Mouse (Mus musculus) heart, adult 11 months (tissue): ENCODE measurements around the gene Dnajc19.
"Not testable (repeated sequence)": the region's sequence is repeated elsewhere in the genome, so short reads cannot be mapped to it uniquely, and the experiment has no call there.

Source experiments
- DNase-seq: peaks from one replicate; pipeline ENCODE4 v3.0.0; 2022

Dnajc19 gene

GRCm38 (mm10) chr3:34080900-34081662, at the start of gene Dnajc19:
Gene Dnajc19, minus strand, starts transcription at chr3:34081321.
- DNase-seq = peak; percentile 99

DNA sequence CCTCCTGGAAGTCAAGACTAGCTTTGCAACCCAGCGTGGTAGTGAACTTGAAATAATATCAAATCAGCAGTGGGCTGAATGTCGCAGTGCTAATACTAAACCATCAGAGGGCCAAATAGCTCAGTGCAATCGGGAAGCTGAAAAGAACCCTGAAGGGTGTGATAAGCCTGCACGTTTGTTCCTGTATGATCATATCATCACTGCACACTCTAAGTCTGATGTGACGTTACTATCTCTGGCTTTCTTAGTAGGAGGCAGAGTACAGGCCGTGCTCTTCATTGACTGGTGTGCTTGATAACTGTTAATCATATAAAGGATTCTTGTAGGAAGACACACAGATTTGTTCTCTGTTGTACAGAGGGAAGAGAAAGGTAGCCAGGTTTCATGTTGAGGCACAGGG, 48.8 kb upstream of the Dnajc19 start:
- no peak for DNase-seq

GRCm38 (mm10) chr3:34121311-34121710, 40.2 kb upstream of the Dnajc19 start:
- no peak for DNase-seq

DNA sequence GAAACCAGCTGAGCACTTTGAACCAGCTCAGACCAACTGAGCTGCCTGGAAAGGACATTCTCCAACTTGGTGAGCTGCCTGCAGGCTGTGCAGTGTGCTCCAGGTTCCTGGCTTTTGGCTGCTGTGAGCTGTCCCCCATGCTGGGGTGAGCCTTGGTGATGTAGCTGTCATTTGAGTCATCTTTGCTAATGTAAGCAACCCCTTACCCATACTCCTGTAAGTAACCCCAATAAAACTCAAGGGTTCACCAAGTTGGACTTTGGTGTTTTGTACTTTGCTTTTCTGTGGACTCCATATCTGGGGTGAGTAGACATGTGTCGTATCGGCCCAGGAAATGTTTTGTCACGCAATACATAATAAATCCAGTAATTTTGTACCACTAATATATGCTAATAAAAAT, 39.7 kb upstream of the Dnajc19 start:
- DNase-seq = peak; percentile 69

GRCm38 (mm10) chr3:34119869-34120268, 38.7 kb upstream of the Dnajc19 start:
- DNase-seq = no peak

GRCm38 (mm10) chr3:34115806-34116205, 34.7 kb upstream of the Dnajc19 start:
- DNase-seq = peak; percentile 44

- peak; percentile 55 for DNase-seq
These were observed 31.0 kb upstream of the Dnajc19 start for GRCm38 (mm10) chr3:34111941-34112685.

GRCm38 (mm10) chr3:34107631-34108030, 26.5 kb upstream of the Dnajc19 start:
- DNase-seq = no peak

DNA sequence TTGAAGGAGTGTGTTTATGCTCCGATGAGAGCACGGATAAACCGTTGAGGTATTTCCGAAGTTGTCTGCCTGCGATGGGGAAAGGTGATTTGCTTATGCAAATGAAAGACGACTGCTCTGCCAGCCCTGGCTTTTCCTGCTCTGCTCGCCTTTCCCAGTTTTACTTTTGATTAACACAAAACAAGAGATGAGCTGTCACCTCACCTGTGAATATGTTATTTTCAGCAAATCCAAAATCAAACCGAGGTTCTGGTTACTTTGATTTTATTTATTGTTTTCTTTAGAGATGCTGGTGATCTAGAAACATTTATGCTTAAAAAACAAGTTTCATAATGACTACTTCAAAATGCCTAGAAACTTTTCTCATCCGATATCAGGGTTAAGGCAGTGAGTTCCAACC, 25.3 kb upstream of the Dnajc19 start:
- no peak for DNase-seq

DNA sequence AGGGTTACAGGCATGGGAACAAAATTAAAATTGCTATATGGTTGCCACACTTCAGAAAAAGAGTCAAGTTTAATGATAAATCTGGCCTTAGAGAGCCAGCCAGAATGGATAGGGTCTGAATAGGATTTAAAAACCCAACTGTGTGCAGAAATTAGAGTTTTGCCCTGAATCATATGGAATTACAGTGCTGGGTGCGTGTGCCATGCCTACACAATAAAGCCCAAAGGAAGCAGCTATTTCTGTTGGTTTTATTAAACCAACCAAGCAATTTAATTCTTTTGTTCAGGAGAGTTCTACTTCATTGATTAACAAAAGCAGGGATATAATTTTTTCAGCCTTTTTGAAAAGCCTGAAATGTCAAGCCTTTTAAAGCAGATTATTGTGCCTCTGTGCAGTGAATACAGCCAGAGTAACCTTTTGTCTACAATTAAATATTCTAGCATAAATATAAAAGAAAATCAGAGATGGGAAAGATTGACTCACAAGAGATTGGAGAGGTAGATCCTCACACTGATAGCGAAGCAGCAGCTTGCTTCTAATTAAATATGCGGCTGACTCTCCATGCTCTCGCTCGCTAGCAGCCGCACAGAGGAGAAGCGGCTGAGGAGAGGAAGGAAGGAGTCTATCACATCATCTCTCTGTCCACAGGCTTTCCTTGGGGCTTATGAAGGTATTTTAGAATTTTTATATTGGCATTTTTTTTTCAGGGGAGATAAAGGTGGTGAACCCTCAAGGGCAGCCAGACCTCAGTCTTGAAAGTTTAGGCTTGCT, 23.0 kb upstream of the Dnajc19 start:
- DNase-seq = peak; percentile 52

DNA sequence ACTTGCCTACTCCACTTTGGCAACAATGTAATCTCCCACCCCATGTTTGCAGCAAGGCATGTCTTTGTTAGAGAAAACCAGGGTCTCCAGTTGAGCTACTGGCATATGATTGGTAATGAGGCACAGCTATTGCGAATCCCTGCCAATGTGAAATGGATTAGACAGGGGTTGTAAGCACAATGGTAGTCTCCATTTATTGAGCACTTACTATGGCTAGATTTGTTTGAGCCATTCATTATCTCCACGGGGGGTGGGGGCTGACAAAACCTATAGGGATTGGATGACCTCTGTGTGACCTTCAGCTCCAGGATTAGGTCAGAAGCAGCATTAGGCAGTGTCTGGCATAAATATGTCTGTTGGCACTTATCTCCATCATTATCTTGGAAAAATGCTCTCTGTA, 21.8 kb upstream of the Dnajc19 start:
- DNase-seq = peak; percentile 61

- no peak for DNase-seq
These were observed 2.5 kb upstream of the Dnajc19 start for GRCm38 (mm10) chr3:34083655-34084054.

- no peak for DNase-seq
These were observed 808 bp upstream of the Dnajc19 start for GRCm38 (mm10) chr3:34081929-34082328.

DNA sequence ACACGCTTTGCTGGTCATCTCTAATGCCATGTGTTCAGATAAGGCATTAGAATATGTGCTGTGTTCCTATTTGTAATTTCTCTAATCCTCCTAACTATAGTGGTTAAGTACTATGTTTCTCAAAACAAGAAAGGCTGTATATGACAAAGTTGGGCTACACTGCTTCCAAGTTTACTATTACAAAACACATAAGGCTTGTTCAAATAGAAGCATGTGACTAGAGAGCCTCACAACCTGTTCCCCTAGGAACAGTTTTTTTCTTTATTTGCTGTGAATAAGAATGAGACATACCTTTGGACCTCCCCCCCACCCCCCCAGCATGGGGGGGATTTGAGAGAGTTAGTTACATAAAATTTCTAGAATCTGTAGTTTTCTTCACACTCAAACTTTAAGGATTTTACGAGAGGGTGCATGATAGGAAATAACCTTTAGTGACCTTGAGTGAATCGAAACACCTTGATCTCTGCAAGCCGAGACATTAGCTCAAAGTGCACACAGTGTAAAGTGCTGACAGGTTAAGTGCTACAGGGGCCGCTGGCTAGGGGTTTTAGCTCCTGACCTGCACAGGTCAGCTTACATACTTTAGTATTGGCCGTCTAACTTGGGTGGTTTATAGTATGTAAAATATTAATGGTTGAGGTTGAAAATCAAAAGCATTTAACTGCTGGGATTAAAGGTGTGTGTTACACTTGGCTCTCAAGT, 4.9 kb downstream of the Dnajc19 start:
- DNase-seq = no peak

DNA sequence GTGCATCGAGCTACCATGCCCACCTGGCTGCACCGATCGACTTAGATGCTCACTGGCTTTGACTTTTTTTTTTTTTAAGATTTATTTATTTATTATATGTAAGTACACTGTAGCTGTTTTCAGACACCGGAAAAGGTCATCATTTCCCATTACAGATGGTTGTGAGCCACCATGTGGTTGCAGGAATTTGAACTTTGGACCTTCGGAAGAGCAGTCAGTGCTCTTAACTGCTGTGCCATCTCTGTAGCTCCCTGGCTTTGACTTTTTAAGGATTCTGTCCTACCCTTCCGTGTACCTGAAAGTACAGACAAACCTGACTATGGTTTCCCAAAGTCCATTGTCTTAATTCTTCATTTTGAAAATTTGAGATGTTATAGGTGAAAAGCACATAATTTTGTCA, 8.4 kb downstream of the Dnajc19 start:
- DNase-seq = no peak

GRCm38 (mm10) chr3:34068943-34069342, 12.2 kb downstream of the Dnajc19 start:
- DNase-seq = not testable (repeated sequence)

DNA sequence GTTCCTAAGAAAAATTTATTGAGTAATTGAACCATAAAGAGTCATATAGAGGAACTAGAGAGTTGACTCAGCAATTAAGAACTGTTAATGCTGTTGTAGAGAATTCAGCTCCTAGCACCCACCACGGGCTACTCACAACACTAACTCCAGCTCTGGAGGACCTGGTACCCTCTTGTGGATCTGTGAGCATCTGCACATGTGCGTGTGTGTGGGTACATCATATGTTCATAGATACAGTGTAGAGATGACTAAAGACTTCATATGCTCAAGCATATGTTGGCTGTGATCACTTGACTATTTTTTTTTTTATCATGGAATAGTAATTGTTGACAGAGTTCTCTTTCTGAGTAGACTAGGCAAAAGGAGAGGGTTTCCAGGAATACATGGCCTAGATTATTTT, 18.8 kb downstream of the Dnajc19 start:
- DNase-seq = no peak

DNA sequence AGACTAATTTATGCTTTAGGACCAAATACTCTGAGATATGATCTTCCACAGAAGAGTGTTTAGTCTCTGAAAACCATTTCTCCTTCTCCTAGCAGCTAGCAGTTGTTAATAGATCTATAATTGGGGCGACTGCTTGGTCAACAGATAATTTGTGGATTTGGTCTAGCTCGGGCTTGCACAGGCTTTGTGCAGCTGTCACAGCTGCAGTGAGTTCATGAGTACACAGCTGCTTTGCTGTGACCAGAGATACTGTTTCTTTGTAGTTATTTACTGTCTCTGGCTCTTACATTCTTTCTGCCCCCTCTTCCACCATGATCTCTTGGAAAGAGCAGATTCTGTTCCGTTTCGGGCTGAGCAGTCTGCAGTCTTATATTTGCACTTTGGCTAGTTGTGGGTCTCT, 39.1 kb downstream of the Dnajc19 start:
- DNase-seq = no peak

GRCm38 (mm10) chr3:34035706-34036105, 45.4 kb downstream of the Dnajc19 start:
- DNase-seq = no peak

DNA sequence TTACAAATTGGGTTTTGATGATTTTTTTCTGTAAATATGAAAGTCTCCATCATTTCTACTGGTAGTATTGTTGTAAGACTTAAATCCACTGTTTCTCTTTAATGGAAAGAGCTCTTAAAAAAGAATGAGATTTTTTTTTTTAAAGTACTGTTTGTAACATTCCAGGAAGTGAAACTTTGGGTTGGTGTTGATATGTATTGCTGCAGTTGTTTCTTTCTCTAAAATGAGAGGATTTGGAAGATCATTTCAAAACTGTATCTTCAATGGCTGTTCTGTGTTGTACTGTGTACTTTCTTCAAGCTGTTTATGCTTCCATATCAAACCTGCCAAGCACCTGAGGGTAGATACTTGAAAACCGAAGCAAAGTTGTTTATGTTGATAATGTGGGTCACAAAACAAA, 46.3 kb downstream of the Dnajc19 start:
- no peak for DNase-seq

- no peak for DNase-seq
These were observed 47.3 kb downstream of the Dnajc19 start for GRCm38 (mm10) chr3:34033720-34034364.

DNA sequence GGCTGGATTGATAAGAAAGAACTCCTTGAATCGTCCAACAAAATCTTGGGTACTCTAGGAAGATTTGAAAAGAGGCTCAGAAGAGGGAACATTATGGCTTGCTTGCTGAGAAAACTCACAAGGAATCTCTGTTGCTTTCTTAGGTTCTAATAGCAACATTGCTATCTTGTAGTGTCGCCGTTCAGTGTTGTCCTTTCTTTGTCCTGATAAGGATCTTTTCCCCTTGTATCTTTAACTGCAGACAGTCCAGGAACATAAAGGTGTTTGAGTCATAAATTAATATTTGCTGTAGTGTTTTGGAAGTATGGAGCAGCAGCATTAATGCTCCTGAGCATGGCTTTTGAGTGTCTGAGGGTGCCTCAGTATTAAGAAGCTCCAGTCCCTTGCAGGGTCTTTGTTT, 50.5 kb downstream of the Dnajc19 start:
- no peak for DNase-seq
